Mouse (Mus musculus) cerebellum, adult 2 months (tissue): ENCODE measurements around the gene Gm10401.

ENCODE experiments used
- CTCF ChIP-seq: fragments of 200-500 bp; IDR thresholded peaks from 2 replicates; pipeline ENCODE4 v1.5.1; 2011; ENCODE audit warnings: low read depth, mild to moderate bottlenecking, control low read depth, low read length, moderate library complexity, borderline replicate concordance; ENCODE audit not compliant: insufficient read depth
- POLR2A ChIP-seq: fragments of 200-500 bp; IDR thresholded peaks from 2 replicates; pipeline ENCODE4 v1.6.1; 2011; ENCODE audit warnings: low read length, control low read depth, borderline replicate concordance; ENCODE audit not compliant: insufficient read depth

DNA sequence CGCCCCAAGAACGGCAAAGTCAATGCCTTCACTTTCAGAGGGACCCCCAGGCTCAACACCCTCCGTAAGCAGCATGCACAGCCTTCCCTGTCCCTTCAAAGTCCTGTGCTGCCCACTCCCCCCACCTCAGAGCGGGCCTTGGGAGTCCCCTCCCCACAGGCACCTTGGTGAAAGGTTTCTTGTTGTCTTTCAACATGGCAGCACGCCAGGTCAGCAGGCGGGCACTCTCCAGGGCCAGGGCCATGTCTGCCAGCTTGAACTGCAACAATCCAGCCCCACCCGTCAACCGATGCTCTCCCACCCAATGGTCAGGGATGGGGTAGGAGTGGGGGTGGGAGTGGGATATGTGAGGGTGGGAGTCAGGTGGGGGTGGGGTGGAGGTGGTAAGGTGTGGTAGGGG is 13.1 kb upstream of the Gm10401 start:
- TF ChIP-seq POLR2A = no peak
- TF ChIP-seq CTCF = no peak
